Mouse (Mus musculus) liver, embryonic 14.5 days (tissue): ENCODE data around the gene Dusp12.

Experiments used
- CTCF ChIP-seq: IDR thresholded peaks from 2 replicates; pipeline ENCODE4 v1.5.1; 2016; ENCODE audit warnings: antibody characterized with exemption, low read depth, control low read depth
- EP300 ChIP-seq: IDR thresholded peaks from 2 replicates; pipeline ENCODE4 v1.6.1; 2016; ENCODE audit warnings: antibody characterized with exemption, low read depth

- no peak for TF ChIP-seq EP300
- TF ChIP-seq CTCF: no peak
These were observed 20.6 kb downstream of the Dusp12 start for GRCm38 (mm10) chr1:170864754-170865153.
